Comparison of ENCODE assay signal across 9 mouse cellular contexts in genomic region chr4:53227771-53228170, GRCm38 (mm10).
DNase-seq lines count a peak whose midpoint lies in the region; ATAC-seq and TF ChIP-seq lines count a peak whose summit lies in the region.
"Had no signal": no experiment of that assay in that cellular context is flagged by ENCODE, and none has a peak within 500 bp of the region (broad histone marks: within the 10 kb centered on the region; RNA-seq: fewer than 3 reads in every experiment).

No protein-coding gene starts in this region.

- peak overlapping the region; percentile 70 for H3K27ac ChIP-seq in bone marrow macrophage, adult 2 months (ENCODE audit: insufficient read depth, low read depth, low read length)
- H3K27ac ChIP-seq: limb, embryonic 13.5 days had no signal

- no peak for TF ChIP-seq CTCF in bone marrow macrophage, adult 2 months (IDR thresholded peaks at IDR 0.05; ENCODE audit: low read depth, low read length)

- ATAC-seq in CD4-positive, CD25-positive, alpha-beta regulatory T cell, adult 4 months: peak; percentile 99

- no peak overlapping the region for H3K4me3 ChIP-seq in bone marrow macrophage, adult 2 months (ENCODE audit: insufficient read depth, low read length)
- H3K4me3 ChIP-seq: limb, embryonic 13.5 days had no signal

- TF ChIP-seq POLR2A in bone marrow macrophage, adult 2 months (IDR thresholded peaks at IDR 0.05; ENCODE audit: borderline replicate concordance, low read depth, low read length): no peak

- intact Hi-C loops in left cerebral cortex, postnatal 4 days (cut with DNase I): no loop called here

- H3K4me1 ChIP-seq in bone marrow macrophage, adult 2 months (ENCODE audit: control insufficient read depth, insufficient read depth, low read length): peaks cover 43% of the 10 kb centered on the region

- peak; percentile 27 to 39 for DNase-seq in heart, adult 9 months (ENCODE audit: low spot score in 2 of 2)
- DNase-seq in heart, postnatal 4 days: no peak
- peak; percentile 42 to 48 for DNase-seq in lung, postnatal 4 days
- DNase-seq in testis, postnatal 14 days (ENCODE audit: low spot score): no peak
- DNase-seq in right cerebral cortex, postnatal 36 days (ENCODE audit: low spot score in 2 of 2): no peak
- DNase-seq in left cerebral cortex, postnatal 4 days: no peak

Comparison
In these comparisons a context has a peak if more than half of its experiments do, and no peak if none do; other contexts are left out.
1. DNase-seq: peak in heart, adult 9 months (2 of 2) and lung, postnatal 4 days (2 of 2); none in heart, postnatal 4 days (single experiment), testis, postnatal 14 days (single experiment), right cerebral cortex, postnatal 36 days (0 of 2) and left cerebral cortex, postnatal 4 days (single experiment).